Mouse (Mus musculus) yolk sac, embryonic 10.5 days (tissue): Measurements from ENCODE around the gene Cdkn2aip.

Source experiments
- DNase-seq: peaks from one replicate; pipeline ENCODE4 v3.0.0-alpha.2; 2017; ENCODE audit warnings: low spot score

The Cdkn2aip gene

DNA sequence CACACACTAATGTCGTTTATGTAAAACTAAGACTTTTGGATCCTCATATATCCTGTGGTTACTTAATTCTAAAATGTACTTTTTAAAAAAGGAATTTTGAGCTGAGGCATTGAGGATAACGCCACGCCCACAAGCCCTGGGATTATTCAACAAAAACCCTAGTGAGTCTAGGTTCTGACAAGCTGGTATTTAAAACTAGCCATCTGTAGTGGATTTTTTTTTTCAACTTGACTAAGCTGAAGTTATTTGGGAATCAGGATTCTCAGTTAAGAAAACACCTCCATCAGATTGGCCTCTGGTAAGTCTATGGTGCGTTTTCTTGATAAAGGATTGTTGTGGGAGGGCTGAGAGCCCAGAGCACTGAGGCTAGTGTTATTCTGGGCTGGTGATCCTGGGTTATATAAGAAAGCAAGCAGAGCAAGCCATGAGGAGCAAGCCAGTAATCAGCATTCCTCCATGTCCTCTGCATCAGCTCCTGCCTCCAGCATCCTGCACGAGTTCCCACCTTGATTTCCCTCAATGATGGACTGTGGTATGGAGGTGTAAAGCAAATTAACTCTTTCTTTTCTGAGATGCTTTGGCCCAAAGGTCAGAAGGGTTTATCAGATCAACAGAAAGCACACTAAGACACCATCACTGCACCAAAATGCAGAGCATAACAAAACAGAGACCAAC, 18.2 kb downstream of the Cdkn2aip start:
- DNase-seq = no peak

DNA sequence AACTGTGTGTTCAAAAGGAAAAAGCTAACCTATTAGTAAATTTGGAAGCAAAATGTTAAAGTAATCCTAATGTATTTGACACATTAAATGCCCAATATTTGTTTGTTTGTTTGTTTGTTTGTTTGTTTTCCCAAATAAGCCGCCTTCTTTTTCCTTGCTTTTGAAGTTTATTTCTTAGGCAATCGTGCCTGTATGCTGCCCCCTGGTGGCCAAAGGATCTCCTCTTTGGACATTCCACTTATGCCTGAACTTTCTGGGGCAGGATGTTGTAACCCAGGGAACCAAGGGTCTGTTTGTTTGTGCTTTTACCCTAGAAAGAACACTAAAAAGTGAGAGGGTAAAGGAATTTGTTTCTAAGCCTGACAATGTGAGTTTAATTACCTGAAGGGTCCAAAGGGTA, 20.6 kb downstream of the Cdkn2aip start:
- peak; percentile 49 for DNase-seq

DNA sequence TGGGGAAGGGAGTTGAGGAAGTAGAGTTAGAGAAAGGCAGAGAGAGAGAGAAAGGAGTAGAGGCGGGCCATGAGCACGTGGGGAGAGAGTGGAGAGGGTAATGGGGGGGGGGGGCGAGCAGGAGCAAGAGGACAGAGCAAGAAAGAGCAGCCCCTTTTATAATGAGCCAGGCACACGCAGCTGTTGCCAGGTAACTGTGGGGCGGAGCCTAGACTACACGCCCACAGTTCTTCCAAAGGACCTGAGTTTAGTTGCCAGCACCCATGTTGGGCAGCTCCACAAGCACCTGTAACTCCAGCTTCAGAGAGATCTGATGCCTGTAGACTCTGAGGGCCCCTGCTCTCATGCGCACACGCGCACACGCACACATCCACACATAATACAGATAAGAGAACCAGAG, 21.9 kb downstream of the Cdkn2aip start:
- DNase-seq = no peak

DNA sequence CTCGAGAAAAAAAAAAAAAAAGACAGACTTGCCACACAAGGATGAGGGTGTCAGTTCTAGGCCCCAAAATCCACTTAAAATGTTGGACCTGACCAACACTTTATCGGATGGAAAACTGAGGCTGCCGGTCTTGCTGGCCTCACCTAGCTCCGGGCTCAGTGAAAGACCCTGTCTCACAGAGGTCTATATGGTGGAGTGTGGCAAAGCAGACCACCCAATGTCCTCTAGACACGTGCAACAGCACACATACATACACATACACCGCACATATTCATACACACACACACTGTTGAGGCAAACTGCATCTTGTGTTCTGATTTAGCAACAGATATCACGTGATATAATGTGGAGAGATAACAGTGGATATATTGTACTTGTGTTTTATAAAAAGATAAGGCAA, 22.4 kb downstream of the Cdkn2aip start:
- no peak for DNase-seq

DNA sequence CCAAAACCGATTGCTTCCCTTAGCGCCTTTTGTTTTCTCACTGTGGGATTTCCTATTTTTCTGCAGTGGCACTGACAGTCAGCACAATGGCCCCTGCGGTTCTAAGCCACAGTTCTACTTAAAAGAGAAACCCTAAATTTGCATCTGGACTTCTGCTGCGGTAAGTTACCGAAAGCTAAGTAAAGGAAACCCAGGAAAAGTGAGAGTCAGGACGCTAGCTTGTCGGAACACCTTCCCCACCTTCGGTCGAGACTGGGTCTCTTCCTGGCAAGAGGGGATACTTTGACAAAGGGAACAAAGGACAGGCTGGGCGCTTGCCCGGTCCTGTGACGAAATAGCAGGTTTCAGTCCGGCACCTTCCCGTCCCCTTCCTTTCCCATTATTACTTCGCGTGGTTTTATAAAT, 23.1 kb downstream of the Cdkn2aip start:
- DNase-seq = no peak

DNA sequence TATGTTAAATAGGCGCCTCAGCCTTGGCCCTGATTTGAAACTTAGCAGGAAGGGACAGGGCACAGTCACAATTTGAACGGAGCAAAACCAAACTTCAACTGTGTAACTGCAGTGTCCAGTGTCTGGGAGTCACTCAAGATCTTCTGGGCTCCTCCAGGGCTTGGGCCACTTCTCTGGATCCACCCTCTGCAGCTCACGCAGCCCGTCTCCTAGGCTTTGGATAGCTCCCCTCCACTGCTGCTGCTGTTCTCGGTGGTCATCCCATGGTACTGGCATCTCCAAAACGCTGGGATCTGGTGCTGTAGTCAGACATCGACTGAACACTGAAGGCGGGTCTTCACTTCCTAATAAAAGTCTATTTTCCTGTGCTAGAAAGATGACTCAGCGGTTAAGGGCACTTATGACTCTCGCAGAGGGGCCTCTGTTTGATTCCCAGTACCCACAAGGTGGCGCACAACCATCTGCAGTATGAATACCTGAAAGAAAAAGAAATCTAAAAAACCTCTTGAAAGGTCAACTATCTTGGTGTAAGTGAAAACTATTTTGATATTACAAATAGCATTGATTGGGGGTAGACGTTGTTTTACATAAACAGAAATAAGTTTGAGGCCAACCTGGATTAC, 23.9 kb downstream of the Cdkn2aip start:
- peak; percentile 43 for DNase-seq

DNA sequence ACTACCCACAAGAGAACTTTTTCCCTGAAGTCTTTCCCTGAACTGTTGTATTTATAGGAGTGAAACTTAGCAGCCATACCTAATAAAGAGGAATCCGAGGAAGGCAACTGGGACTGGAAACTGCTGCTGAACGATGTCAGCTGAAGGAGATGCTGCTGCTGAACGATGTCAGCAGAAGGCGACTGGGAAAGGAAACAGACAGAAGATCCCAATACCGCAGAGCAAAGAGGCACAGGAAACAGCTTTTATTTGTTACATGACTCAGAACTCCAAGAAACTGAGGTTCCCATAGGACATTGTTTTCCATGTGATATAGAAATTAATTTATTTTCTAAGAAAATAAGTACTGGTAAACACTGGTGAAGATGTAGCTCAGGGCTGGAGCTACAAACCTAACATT, 29.3 kb downstream of the Cdkn2aip start:
- DNase-seq = no peak

DNA sequence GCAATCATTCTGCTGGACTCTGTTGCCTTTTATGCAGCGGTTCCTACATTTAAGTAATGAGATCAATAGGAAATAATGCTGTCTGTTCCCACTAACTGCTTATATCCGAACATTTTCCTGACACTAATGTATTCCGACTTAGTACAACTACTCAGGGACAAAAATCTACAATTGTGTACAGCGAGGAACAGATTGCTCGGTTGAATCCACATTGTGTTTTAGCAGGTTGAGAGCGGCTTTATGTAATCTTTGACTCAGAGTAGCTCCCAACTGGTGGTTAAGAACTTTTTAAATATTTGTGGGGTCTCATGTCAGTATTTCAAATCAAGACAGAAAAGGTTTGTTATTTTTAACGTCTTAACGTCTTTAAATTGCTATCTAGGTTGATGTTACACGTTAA, 29.7 kb downstream of the Cdkn2aip start:
- DNase-seq = no peak

DNA sequence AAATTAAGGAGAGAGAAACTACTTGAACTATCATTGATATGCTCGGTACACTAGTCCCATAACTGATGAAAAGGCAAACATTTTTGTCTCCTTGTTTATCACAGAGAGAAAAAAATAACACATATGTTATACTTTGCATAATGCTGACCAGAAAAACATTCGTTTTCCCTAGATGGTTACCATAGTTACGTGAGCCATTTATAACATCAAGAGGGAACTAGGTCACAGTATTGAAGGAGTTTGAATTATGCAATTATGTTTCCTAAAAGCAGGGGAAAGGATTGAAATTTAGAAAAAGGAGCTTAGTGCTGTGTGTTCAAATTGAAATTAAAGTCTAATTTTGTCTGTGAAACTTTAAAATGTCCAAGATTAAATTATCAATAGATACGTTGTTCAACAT, 33.4 kb downstream of the Cdkn2aip start:
- DNase-seq = no peak

DNA sequence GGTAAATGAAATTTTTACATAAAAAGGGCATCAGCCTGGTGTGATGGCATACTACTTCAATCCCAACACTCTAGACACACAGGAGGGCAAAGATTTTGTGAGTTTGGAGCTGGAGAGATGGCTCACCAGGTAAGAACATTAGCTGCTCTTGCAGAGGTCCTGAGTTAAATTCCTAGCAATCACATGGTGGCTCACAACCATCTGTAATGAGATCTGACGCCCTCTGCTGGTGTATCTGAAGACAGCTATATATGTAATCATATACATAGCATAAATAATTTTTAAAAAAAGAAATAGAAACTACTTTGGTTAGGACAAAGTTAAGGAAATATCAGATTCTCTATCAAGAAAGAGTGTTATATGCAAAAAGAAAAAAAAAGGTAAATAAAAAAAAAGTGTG, 34.1 kb downstream of the Cdkn2aip start:
- no peak for DNase-seq

DNA sequence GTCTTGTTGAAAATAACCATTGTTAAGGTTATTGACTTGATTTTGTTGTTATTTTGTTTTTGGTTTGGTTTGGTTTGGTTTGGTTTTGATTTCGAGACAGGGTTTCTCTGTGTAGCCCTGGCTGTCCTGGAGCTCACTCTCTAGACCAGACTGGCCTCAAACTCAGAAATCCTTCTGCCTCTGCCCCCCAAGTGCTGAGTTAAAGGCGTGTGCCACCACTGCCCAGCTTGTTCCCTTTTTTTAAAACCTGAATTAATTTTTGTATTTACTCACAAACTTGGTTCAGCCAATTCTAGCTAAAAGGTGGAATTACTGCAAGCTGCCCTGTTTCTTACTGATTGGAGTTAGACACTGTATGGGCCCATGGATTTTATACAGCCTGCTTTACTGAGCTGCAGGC, 37.1 kb downstream of the Cdkn2aip start:
- no peak for DNase-seq

DNA sequence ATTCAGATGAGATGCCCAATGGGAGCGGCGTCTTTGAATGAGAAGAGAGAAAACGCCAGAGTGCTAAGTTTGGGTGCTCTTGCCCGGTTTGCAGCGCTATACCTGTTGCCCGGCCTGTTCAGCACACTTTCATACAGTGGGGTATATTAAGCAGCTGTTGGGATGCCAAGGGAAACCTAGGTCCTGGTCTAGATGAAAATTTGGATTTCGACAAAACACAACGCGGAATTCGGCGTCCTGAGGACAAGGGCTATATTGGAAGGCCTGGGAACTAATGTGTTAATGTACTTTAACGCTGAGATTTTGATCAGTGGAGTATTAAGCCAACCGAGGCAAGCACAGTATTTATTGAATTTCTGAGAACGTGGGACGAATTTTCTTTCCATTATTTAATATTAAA, 37.5 kb downstream of the Cdkn2aip start:
- DNase-seq = no peak

DNA sequence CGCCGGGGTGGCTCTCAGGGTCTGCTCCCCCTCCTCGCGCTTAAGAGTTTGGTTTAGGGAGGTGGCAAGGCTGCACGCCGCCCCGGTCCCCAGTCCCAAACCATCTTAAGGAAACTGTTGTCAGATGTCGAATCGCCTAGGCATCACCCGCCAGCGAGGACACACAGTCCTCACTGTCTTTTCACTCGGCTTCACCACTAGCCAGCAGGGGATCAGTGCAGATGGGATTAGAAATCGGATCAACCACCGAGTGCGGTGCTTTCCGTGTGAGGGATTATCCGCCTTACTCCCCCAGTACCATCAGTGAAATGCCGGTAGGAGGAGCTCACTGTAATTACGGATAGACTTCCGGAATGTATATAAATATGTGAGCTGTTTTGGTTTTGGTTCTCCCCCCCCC, 37.9 kb downstream of the Cdkn2aip start:
- peak; percentile 75 for DNase-seq

DNA sequence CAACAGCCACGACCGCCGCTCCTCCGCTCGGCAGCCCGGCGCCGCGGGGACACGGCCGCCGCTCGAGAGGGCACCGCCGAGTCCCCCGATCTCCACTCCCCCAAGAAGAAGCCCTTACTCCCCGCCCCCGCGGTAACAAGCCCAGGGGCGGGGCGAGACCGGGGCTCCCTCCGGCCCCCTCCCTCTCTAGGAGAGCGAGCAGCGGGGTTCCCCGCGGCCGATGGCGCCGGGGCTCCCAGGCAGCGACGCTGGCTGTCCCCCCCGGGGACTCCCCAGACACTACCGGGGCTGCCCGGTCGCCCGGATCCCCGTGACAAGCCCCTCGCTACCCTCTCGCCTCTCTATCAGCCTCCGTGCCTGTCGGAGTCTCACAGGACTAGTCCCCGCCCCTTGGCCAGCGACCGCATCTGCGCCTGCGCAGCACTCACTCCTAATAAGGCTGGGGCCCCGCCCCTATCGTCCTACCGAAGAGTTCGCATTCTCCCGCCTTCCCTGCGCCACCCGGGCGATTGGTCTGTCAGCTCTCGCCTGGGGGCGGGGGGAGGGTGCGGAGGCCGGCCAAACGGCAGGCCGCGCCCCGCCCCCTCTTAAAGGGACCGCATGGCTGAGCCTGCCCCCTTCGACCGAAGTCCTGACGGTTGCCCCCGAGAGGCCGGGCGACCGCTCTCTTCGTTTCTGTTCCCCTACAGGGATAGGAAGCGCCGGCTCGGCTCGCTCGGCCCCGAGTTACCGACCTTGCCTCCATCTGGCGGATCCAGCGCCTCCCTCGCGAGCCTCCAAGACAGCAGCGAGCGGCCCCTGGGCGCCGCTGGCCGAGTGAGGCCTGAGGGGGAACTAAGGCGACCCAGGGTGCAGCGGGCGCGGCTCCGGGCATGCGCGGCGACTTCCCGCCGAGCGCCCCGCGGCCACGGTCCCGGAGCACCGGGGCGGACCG, 38.7 kb downstream of the Cdkn2aip start, which contains the start of gene Ing2:
TSS of gene Ing2 (minus strand) at position 780 of the 934 bp plus-strand sequence.
- DNase-seq = peak; percentile 100

DNA sequence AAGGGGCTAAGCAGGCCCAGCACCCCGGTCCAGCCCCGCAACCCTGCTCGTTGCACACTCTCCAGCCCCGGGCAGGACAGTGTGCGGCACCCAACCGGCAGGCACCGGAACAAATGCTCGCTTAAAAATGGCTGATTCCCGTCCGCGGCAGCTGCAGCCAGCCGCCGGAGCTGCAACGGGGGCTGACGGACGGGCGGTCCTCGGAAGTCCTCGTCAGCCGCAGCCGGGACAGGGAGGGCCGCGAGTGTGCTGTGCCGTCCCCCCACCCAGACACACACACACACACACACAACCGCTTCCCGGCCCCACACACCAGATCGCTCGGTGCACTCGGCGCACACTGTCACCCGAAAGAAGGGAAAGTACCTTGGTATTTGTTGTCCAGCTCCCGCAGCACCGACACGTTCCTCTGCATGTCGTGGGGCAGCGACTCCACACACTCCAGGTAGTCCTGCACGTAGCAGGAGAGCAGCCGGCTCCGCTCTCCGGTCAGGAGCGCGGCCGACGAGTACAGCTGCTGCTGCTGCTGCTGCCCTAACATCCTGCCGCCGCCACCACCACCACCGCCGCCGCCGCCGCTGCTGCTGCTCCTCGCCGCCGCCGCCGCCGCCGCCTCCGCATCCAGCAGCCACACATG, 39.5 kb downstream of the Cdkn2aip start:
- no peak for DNase-seq

DNA sequence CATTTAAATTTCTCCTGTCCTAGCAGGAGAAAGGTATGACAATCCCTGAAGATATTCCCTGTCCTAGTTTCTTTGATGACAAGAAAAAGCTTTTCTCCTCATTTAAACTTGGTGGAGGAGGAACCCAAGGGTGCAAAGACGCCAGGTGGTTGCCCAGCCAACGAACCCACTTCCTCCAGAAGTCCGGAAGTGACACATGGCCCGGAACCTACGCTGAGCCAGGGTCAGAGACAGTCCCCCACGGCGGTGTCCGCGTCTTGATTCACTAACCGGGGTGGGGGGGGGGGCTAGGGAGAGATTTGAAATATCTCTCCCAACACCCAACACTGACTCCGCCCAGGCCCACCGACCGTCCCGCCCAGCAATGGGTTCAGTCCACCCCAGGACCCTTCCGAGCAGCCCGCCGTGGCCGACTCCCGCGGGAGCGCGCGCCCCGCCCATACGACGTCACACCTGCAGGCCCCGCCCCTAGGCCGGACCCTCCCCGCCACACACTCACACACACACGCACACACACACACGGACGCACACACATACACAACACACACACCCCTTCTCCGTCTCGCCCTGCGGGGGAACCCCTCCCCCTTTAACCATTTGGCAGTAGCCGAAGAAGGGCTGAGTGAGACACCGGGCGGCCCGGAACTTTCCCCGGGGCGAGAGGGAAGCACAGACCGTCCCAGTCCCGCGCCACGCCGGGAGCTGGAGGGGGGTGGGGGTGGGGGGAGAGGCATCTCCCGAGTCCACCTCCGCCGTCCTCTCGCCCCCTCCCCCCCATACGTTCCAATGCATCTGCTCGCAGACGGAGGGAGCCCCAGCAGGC, 40.2 kb downstream of the Cdkn2aip start:
- DNase-seq = peak; percentile 96

DNA sequence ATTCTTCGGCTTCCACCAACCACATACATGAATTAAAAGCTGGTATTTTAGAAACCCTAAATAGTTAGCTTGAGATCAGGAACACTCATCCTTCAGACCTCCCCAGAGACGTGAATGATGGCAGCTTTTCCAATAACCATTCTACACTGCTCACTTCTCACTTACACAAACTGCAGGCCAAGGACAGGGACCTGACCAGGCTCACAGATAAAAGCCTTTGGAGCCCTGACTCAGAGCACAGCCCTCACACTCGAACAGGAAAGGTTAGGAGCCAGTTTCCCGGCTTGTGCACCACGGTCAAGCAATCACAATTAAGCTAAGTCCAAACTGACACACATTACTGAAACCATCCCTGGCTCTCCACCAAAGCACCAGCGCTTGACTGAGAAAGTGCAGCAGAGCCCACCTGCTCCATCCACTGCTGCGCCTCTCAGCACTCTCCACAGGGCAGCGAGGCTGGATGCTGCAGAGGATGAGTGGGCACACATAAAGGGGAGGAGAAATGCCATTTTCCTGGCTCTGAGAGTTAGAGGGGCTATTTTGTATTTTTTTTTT, 49.4 kb downstream of the Cdkn2aip start:
- DNase-seq = no peak

DNA sequence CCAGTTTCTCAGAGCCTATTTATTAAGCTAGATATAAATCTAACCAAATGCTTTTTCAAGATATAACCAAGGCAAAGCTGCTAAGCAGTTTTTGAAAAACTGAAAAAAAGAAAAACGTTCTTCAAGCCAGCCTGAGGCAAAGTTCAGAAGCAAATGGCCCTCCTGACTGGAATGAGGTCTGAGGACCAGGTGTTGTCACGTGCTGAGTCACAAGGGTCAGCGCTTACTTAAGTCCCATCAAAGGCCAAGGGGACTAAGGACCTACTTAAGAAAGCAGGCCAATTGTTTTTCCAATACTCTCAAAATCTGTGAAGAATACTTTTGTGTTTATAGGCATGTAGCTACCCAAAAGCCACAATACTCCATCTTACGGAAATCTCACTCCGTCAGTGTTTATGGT, 50.5 kb downstream of the Cdkn2aip start:
- peak; percentile 72 for DNase-seq

DNA sequence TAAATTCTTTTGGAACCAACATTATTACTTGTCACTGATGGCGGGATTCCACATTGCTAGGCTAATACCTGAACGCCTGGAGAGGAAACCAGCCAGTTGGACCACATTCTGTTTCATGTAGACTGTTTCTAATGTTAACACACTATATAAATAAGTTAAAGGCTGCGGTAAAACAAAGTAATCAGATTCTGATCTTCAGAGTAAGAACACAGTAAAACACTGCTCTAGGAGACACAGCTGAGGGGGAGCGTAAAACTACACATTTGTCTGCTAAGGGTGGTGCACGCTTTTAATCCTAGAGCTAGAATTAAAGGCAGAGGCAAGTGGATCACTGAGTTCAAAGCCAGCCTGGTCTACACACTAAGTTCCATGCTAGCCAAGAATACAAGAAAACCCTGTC, 51.0 kb downstream of the Cdkn2aip start:
- no peak for DNase-seq

DNA sequence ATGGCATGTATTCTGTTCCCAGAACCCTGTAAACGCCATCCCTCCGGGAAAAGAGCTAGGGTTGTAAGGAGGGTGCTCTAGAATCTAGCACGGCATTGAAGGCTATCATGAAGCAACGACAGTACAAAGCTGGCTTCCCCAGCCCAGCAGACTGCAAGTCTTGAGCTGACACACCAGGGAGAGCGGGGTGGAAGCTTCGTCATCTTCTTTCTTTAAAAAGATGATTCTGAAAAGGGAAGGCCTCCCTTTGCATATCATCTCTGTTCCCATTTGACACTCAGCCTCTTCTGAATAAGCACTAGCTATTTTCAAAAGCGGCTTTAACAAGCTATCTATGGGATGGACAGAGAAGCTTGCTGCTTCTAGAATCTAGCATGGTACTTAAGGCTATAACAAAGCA, 53.3 kb downstream of the Cdkn2aip start:
- no peak for DNase-seq

DNA sequence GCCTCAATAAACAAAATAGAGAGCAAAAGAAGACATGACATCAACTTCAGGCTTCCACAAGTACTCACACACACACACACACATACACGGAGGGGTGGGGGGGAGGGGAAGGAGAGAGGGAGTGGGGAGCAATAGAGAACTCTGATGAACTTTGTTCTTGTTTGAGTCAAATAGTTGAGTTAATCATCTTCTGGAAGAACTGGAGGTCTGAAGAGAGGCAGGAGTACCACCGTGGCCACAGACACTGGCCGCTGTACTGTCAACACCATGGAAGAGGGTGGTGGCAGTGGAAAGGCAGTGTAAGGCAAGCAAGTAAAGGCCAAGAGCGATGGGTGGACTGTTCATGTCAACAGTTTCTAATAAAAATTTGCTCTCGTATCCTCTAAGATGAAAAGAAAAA, 54.3 kb downstream of the Cdkn2aip start:
- peak; percentile 56 for DNase-seq
